Mouse (Mus musculus) testis, adult 2 months (tissue): ENCODE data around the gene Tspan14.

ENCODE experiments used
- CTCF ChIP-seq: fragments of 200-500 bp; IDR thresholded peaks from 2 replicates; pipeline ENCODE4 v1.5.1; 2012; ENCODE audit warnings: low read depth, mild to moderate bottlenecking, inconsistent platforms, low read length, moderate library complexity; ENCODE audit not compliant: control insufficient read depth, insufficient read depth, insufficient replicate concordance
- POLR2A ChIP-seq: fragments of 200-500 bp; IDR thresholded peaks from 2 replicates; pipeline ENCODE4 v1.6.1; 2012; ENCODE audit warnings: low read depth, mild to moderate bottlenecking, inconsistent platforms, low read length, moderate library complexity; ENCODE audit not compliant: control insufficient read depth

- TF ChIP-seq POLR2A (no peak), CTCF (no peak)
Observed at GRCm38 (mm10) chr14:40891506-40891905, 75.1 kb downstream of the Tspan14 start.
